Mouse (Mus musculus): ENCODE results near the gene Fbxo22. TPM values are rescaled to one million over a fixed set of nuclear protein-coding genes. Genes with fewer than 3 reads are reported as not detected.

The Fbxo22 gene
- 86.4 and 87.9 TPM in 2 replicates for polyA plus RNA-seq (2016; fragmentation: Nextera tagmentation; extraction: Ambion mirVana)

DNA sequence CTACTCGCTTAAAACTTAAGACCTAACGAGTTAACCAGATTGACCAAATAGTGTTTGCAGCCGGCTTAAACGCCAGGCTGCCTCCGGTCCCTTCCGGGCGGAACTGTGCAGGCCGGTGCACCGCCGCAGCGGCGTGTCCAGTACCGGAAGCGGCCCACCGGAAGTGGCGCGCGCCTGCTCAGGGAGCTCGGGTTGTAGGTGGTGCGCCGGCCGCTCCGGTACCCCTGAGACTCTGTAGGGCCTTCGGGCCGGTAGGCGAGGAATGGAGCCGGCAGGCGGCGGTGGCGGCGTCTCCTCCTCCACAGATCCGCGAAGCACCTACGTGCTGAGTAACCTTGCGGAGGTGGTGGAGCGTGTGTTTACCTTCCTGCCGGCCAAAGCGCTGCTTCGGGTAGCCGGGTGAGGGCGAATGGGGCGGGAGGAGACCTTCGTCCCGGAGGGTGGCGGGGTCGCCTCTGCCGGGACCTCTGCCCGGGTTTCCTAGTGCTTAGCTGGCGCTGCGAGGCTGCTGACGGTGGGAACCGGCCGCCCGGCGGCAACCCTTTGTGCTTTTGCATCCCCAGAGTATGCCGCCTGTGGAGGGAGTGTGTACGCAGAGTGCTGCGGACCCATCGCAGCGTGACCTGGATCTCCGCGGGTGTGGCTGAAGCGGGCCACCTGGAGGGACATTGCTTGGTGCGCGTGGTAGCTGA is at the start of gene Fbxo22:
Gene Fbxo22 (plus strand): TSS at position 136 of the 692 bp plus-strand sequence.
- peaks cover 2% of the 10 kb centered on the region for H3K36me3 ChIP-seq (replicated peaks)
- no peaks in the 10 kb centered on the region for H3K9me3 ChIP-seq
- WGBS, result under 1% methylated on average over 65 of the region's 65 CpGs
- peak within 1 kb of the TSS; percentile 83 for H3K27ac ChIP-seq
- no peaks in the 10 kb centered on the region for H3K27me3 ChIP-seq
- peak; percentile 99 for ATAC-seq (ENCODE audit: low FRiP score)
- peak within 1 kb of the TSS; percentile 74 for H3K4me3 ChIP-seq (replicated peaks)
- H3K9ac ChIP-seq, result peak within 1 kb of the TSS; percentile 80
- peaks cover 24% of the 10 kb centered on the region for H3K4me1 ChIP-seq
- H3K4me2 ChIP-seq, result peak within 1 kb of the TSS; percentile 80

DNA sequence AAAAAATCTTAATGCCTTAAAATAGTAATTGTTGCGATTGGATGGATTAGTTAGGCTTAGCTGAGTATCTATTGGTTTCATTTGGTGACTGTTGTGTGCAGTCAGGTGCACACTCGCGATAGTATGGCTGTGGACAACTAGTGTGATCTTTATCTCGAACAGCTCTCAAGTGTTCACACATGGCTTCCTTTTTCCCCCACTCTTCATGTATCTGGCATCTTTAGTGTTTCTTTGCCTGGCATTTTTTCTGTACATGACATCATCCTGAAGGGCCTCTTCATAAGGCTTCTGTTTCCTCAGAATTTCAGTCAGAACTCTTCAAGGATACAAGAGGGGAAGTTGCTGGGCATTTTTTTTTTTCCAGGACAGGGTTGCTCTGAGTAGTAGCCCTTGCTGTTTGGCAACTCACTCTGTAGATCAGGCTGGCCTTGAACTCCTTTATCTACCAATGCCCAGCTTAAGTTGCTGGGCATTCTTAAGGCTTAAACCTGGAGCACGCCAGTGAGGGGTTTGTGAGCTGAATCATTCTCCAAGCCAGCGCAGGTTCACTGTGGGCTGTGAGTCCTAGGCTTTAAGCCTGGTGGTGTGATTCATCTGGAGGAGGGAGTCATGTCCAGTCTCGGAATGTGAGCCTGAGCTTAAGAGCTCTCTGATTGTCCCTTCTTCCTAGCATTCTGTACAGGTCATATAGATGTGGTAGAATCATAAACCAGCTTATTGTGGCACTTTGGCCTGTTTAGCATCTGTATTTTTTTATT is 37.9 kb upstream of the Fbxo22 start:
- Histone ChIP-seq H3K4me1 (no peaks in the 10 kb centered on the region), H3K36me3 (replicated peaks) (no peaks in the 10 kb centered on the region), H3K9me3 (no peaks in the 10 kb centered on the region), H3K4me2 (no peak overlapping the region), H3K27ac (no peak overlapping the region), H3K4me3 (replicated peaks) (no peak overlapping the region), H3K9ac (no peak overlapping the region), H3K27me3 (no peaks in the 10 kb centered on the region)
- 88% methylated on average over 7 of the region's 7 CpGs for WGBS
- ATAC-seq (ENCODE audit: low FRiP score), result no peak

DNA sequence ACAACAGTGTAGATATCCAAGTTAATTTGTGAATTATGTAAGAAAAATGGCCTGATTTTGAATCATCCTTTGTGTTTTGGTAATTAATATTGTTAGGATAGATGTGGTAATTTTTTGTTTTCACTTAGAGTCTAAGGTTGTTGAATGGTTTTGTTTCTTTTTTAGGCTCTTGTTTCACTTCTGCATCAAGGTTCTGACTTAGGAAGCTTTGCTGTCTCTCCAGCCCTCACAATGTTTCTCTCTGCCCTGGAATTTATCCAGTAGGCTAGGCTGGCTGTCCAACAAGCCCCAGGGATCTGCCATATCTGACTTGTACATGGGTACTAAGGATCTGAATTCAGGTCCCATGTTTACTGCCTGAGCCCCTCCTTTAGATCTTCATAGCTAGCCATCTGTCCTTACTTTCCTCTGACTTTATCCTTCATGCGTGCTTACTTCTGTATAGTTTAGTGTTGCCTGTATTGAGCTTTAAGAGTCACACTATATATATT is 36.5 kb upstream of the Fbxo22 start:
- H3K4me1 ChIP-seq, result no peaks in the 10 kb centered on the region
- 97% methylated on average over 1 of the region's 1 CpGs for WGBS
- H3K27ac ChIP-seq, result no peak overlapping the region
- no peak overlapping the region for H3K4me3 ChIP-seq (replicated peaks)
- no peak for ATAC-seq (ENCODE audit: low FRiP score)
- H3K9ac ChIP-seq, result no peak overlapping the region
- H3K27me3 ChIP-seq, result no peaks in the 10 kb centered on the region
- no peaks in the 10 kb centered on the region for H3K36me3 ChIP-seq (replicated peaks)
- no peak overlapping the region for H3K4me2 ChIP-seq
- H3K9me3 ChIP-seq, result no peaks in the 10 kb centered on the region

DNA sequence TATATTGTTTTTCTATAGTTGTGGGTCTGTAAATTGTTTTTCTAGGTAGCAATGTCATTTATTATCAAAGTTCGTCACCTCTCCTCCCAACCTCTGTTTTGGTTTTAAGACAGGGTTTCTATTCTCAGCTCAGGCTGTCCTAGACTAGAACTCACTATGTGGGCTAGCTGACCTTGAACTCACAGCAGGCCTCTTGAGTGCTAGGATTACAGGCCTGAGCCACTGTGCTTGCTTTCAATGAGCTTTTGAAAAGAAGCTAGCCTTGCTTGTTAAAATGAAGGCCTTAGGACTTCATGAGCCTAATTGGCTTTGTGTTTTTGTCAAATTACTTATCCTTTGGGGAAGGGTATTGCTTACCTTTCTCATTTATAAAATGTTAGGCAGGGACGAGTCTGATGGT is 34.5 kb upstream of the Fbxo22 start:
- Histone ChIP-seq H3K4me2 (no peak overlapping the region), H3K4me1 (no peaks in the 10 kb centered on the region), H3K36me3 (replicated peaks) (no peaks in the 10 kb centered on the region), H3K9me3 (no peaks in the 10 kb centered on the region), H3K27me3 (no peaks in the 10 kb centered on the region), H3K4me3 (replicated peaks) (no peak overlapping the region), H3K9ac (no peak overlapping the region), H3K27ac (no peak overlapping the region)
- ATAC-seq (ENCODE audit: low FRiP score), result no peak
- WGBS, result 58% methylated on average over 2 of the region's 2 CpGs

DNA sequence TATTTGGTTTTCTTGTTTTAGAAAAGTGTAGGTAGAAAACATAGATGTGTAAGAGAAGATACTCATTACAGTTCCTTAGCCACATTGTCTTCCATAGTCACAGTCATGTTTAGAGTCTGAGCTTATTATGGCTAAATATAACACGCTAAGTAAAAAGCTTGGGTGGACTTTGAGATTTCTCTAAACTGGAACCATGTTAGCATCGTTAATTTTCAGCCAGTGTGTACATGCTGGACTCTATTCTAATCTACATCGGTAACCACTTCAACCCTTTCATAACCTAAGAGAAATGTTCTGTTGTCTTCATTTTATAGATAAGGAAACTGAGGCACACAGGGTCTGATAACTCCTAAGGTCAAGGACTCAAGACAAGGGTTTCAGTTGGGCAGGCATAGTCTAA is 12.8 kb upstream of the Fbxo22 start:
- no peak overlapping the region for H3K4me3 ChIP-seq (replicated peaks)

DNA sequence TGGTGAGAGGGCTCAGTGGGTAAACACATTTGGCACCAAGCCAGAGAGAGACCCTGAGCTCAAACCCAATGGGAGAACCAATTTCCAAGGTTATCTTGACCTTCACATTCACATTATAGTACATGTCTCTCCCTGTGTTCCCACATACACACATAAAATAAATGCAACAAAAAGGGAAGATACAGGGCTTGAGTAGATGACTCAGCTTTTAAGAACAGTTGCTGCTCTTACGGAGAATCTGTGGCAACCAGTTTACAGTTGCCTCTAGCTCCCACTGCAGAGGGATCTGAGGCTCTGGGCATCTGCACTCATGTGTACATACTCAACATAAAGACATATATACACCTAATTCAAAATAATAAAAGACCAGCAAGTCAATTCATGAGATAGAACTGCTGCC is 10.5 kb upstream of the Fbxo22 start:
- WGBS, result 94% methylated on average over 1 of the region's 1 CpGs
- H3K36me3 ChIP-seq (replicated peaks), result peaks cover 19% of the 10 kb centered on the region
- no peak overlapping the region for H3K4me2 ChIP-seq

More for the DNA sequence above, 12.8 kb upstream of the Fbxo22 start:
- no peak overlapping the region for H3K9ac ChIP-seq
- no peak overlapping the region for H3K4me2 ChIP-seq
- peaks cover 22% of the 10 kb centered on the region for H3K36me3 ChIP-seq (replicated peaks)
- ATAC-seq (ENCODE audit: low FRiP score), result no peak
- H3K4me1 ChIP-seq, result no peaks in the 10 kb centered on the region
- H3K27me3 ChIP-seq, result no peaks in the 10 kb centered on the region
- 94% methylated on average over 3 of the region's 3 CpGs for WGBS
- no peak overlapping the region for H3K27ac ChIP-seq
- no peaks in the 10 kb centered on the region for H3K9me3 ChIP-seq

DNA sequence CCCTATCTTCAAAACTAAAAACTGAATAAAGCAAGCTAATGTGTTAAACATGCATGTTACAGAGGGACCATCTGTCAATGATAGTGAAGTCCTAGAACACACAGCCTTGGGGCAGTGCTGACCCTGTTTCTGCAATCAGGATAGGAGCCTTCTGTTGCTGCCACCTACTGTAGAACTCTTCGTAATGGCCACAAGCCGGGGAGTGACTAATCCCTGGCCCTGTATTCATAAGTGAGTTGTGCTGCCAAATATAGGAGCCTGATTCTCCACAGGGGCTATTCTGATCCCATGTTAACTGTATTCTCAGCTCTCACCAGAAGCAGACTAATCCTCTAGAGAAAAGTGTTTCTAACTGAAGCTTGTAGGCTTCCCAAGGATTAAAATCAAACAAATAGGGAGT is 9.4 kb upstream of the Fbxo22 start:
- Histone ChIP-seq H3K9ac (no peak overlapping the region), H3K4me1 (no peaks in the 10 kb centered on the region), H3K36me3 (replicated peaks) (peaks cover 16% of the 10 kb centered on the region), H3K4me3 (replicated peaks) (no peak overlapping the region), H3K27me3 (no peaks in the 10 kb centered on the region), H3K4me2 (no peak overlapping the region), H3K27ac (no peak overlapping the region), H3K9me3 (no peaks in the 10 kb centered on the region)
- 77% methylated on average over 2 of the region's 2 CpGs for WGBS
- ATAC-seq (ENCODE audit: low FRiP score), result no peak

More for the DNA sequence above, 10.5 kb upstream of the Fbxo22 start:
- H3K27ac ChIP-seq, result no peak overlapping the region
- no peak overlapping the region for H3K4me3 ChIP-seq (replicated peaks)
- no peaks in the 10 kb centered on the region for H3K27me3 ChIP-seq
- no peaks in the 10 kb centered on the region for H3K9me3 ChIP-seq
- no peak for ATAC-seq (ENCODE audit: low FRiP score)
- no peak overlapping the region for H3K9ac ChIP-seq
- no peaks in the 10 kb centered on the region for H3K4me1 ChIP-seq

DNA sequence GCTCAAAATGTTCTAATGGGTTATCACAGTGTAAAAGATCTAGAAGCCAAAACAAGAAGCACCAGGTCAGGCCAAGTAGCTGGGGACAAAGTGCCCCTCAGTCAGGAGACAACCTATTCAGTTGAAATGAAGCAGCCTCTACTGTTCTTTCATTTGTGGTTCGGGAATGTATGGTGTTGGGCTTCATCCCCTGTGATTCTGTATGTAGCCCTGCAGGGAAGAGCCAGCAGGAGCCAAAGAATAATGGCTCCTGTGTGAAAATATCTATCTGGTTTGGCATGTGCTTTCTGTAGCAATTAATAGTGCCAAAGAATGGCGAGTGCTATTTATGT is 301 bp upstream of the Fbxo22 start:
- peak overlapping the region; percentile 80 for H3K4me2 ChIP-seq

DNA sequence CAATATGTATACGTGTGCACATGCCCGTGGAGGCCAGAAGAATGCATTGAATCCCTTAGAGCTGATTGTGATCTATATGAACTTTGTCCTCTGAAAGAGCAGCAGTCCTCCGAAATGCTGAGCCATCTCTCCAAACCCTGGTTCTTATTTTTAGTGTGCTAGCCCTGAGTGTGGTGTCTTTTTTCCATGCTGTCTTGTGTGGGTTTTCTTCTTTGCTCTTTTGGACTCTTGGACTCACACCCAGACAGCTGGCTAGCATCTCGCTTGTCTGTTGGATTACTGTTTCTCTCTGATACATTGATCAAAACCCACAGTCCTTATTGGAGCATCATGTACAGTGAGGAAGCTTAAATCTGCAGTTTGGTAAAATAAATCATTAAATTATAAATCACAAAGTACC is 2.9 kb downstream of the Fbxo22 start:
- no peaks in the 10 kb centered on the region for H3K9me3 ChIP-seq
- H3K27me3 ChIP-seq, result no peaks in the 10 kb centered on the region
- ATAC-seq (ENCODE audit: low FRiP score), result no peak
- H3K9ac ChIP-seq, result no peak overlapping the region
- H3K4me1 ChIP-seq, result peaks cover 24% of the 10 kb centered on the region
- peaks cover 28% of the 10 kb centered on the region for H3K36me3 ChIP-seq (replicated peaks)
- no peak overlapping the region for H3K4me3 ChIP-seq (replicated peaks)
- H3K27ac ChIP-seq, result no peak overlapping the region
- H3K4me2 ChIP-seq, result no peak overlapping the region
- WGBS, result 88% methylated on average over 4 of the region's 4 CpGs

More for the DNA sequence above, 301 bp upstream of the Fbxo22 start:
- ATAC-seq (ENCODE audit: low FRiP score), result peak; percentile 40; the same call in 1 of the 2 replicates
- peak overlapping the region; percentile 83 for H3K27ac ChIP-seq
- peak overlapping the region; percentile 74 for H3K4me3 ChIP-seq (replicated peaks)
- no peaks in the 10 kb centered on the region for H3K9me3 ChIP-seq
- peak overlapping the region; percentile 80 for H3K9ac ChIP-seq
- no peaks in the 10 kb centered on the region; the same call in 1 of the 2 replicates for H3K36me3 ChIP-seq (replicated peaks)
- no peaks in the 10 kb centered on the region for H3K27me3 ChIP-seq
- WGBS, result 0% methylated on average over 2 of the region's 2 CpGs
- H3K4me1 ChIP-seq, result peaks cover 24% of the 10 kb centered on the region

DNA sequence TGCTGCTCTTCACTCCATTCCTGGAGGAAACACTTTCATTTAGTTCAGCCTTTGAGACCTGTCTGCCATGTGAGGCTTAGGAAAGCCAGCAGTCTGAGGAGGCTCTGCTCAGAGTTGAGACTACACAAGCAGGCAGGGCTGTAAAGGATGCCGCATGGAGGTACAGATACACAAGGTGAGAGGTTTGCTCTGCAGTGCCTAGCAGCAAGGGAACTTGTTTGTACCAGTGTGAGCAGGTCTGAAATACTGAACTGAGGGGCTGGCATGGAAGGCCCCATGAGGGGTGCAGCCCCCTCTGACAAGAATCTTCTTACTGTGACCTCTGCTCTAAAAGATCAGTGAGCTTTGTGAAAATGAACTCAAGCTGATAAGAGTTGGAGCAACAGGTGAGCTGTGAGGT is 4.7 kb downstream of the Fbxo22 start:
- H3K4me3 ChIP-seq (replicated peaks), result no peak overlapping the region
- no peak overlapping the region for H3K9ac ChIP-seq
- no peak for ATAC-seq (ENCODE audit: low FRiP score)
- peaks cover 46% of the 10 kb centered on the region for H3K36me3 ChIP-seq (replicated peaks)
- 93% methylated on average over 1 of the region's 1 CpGs for WGBS
- no peaks in the 10 kb centered on the region for H3K27me3 ChIP-seq
- H3K9me3 ChIP-seq, result no peaks in the 10 kb centered on the region
- H3K4me1 ChIP-seq, result peaks cover 22% of the 10 kb centered on the region
- H3K4me2 ChIP-seq, result no peak overlapping the region
- no peak overlapping the region for H3K27ac ChIP-seq

DNA sequence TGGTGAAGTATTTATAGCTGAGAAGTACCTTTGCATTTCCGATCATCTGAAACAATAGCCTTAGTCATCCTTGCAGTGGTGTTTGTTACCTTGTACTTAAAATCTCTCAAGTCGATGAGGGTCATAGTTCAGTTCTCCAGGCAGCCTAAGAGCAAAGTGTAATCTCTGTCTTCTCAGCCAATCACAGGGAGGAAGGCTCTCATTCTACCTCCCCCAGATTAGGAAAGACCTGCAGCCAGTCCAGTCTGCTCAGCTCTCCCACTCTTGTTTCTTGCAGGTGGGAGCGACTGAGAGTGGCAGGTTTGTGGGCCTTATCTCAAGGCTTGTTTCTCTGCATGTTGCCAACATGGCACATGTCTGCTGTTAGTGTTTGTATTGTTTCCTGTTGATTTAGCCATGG is 6.3 kb downstream of the Fbxo22 start:
- H3K4me1 ChIP-seq, result peaks cover 14% of the 10 kb centered on the region
- H3K27ac ChIP-seq, result no peak overlapping the region
- no peak overlapping the region for H3K4me3 ChIP-seq (replicated peaks)
- no peak overlapping the region for H3K4me2 ChIP-seq
- H3K9me3 ChIP-seq, result no peaks in the 10 kb centered on the region
- WGBS, result 88% methylated on average over 3 of the region's 3 CpGs
- no peak overlapping the region for H3K9ac ChIP-seq
- ATAC-seq (ENCODE audit: low FRiP score), result no peak
- peaks cover 63% of the 10 kb centered on the region for H3K36me3 ChIP-seq (replicated peaks)
- no peaks in the 10 kb centered on the region for H3K27me3 ChIP-seq

DNA sequence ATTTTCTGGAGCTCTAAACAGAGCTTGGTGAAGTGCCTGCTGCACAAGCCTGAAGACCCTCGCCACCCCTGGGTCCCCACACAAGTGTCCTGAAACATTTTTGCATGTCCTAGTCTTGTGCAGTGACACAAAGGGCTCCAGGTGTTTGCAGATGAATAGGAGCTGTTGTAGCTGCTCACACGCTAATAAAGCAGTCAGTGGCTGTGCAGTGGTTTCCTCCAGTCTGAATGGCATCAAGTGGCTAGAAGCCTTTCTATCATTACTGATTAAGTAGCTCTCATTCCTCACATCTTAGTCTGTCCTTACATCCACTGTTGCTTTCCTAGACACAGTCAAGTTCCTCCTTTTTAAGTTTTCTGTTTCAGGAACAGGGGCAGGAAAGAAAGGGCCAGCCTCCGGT is 6.9 kb downstream of the Fbxo22 start:
- Histone ChIP-seq H3K9me3 (no peaks in the 10 kb centered on the region), H3K4me3 (replicated peaks) (no peak overlapping the region), H3K27me3 (no peaks in the 10 kb centered on the region), H3K27ac (no peak overlapping the region), H3K36me3 (replicated peaks) (peaks cover 69% of the 10 kb centered on the region), H3K9ac (no peak overlapping the region), H3K4me1 (peaks cover 8% of the 10 kb centered on the region), H3K4me2 (no peak overlapping the region)
- ATAC-seq (ENCODE audit: low FRiP score), result no peak
- 66% methylated on average over 3 of the region's 3 CpGs for WGBS
